In the genomic region with DNA sequence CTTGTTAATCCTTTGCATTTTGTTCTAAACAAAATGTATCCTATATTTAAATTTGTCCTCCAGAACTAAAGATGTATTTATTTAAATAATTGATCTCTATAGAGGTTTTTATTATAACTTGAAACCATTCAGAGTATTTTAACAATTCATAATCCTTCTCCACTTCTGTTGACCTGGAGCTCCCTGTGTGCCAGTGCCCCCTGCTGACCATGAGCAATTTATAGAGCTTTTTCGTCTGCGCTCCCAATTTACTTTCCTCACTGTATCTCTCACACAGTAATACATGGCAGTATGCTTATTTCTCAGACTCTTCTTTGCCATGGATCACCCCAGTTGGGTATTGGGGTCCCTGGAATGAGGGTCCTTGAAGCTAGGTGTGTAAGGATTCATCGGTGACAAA, we compare ENCODE assay signal across 28 mouse cellular contexts.
DNase-seq lines count a peak whose midpoint lies in the region; ATAC-seq and TF ChIP-seq lines count a peak whose summit lies in the region.
"Had no signal": no experiment of that assay in that cellular context is flagged by ENCODE, and none has a peak within 500 bp of the region (broad histone marks: within the 10 kb centered on the region; RNA-seq: fewer than 3 reads in every experiment).

No protein-coding gene starts in this region.

- H3K27me3 ChIP-seq in midbrain, embryonic 15.5 days (replicated peaks): no peaks in the 10 kb centered on the region
- no peaks in the 10 kb centered on the region for H3K27me3 ChIP-seq in midbrain, embryonic 10.5 days (ENCODE audit: low read depth, poor library complexity, severe bottlenecking)
- H3K27me3 ChIP-seq: embryonic facial prominence, embryonic 13.5 days; forebrain, embryonic 12.5 days; forebrain, embryonic 15.5 days; heart, embryonic 12.5 days; heart, embryonic 15.5 days; hindbrain, embryonic 13.5 days had no signal

- DNase-seq in kidney, postnatal 4 days: peak; percentile 1 to 9
- no peak for DNase-seq in kidney, postnatal 10 days
- DNase-seq in midbrain, embryonic 10.5 days (ENCODE audit: low spot score): no peak
- DNase-seq: adrenal gland, adult 8-10 months; adrenal gland, postnatal 25 days; cerebellum, adult 2 months; cerebellum, adult 9-11 months; cerebellum, postnatal 25 days; embryo, embryonic 11 days; gastrocnemius, postnatal 25 days; heart, adult 18-20 months; heart, postnatal 10 days; heart, postnatal 36 days had no signal

- no peak overlapping the region for H3K9ac ChIP-seq in midbrain, embryonic 15.5 days
- H3K9ac ChIP-seq: embryonic facial prominence, embryonic 13.5 days; forebrain, embryonic 12.5 days; forebrain, embryonic 15.5 days; heart, embryonic 12.5 days; heart, embryonic 15.5 days; hindbrain, embryonic 13.5 days had no signal

- H3K27ac ChIP-seq in bone marrow, adult 2 months (ENCODE audit: control insufficient read depth, insufficient read depth, low read depth, low read length, poor library complexity): no peak overlapping the region
- H3K27ac ChIP-seq in midbrain, embryonic 15.5 days: no peak overlapping the region
- no peak overlapping the region for H3K27ac ChIP-seq in midbrain, embryonic 10.5 days (replicated peaks)
- H3K27ac ChIP-seq: embryonic facial prominence, embryonic 10.5 days; embryonic facial prominence, embryonic 13.5 days; forebrain, embryonic 12.5 days; forebrain, embryonic 15.5 days; heart, embryonic 15.5 days; hindbrain, embryonic 10.5 days; hindbrain, embryonic 13.5 days had no signal

- H3K36me3 ChIP-seq in midbrain, embryonic 15.5 days (replicated peaks): no peaks in the 10 kb centered on the region
- no peaks in the 10 kb centered on the region for H3K36me3 ChIP-seq in midbrain, embryonic 10.5 days
- H3K36me3 ChIP-seq: embryonic facial prominence, embryonic 10.5 days; embryonic facial prominence, embryonic 13.5 days; forebrain, embryonic 12.5 days; forebrain, embryonic 15.5 days; heart, embryonic 12.5 days; heart, embryonic 15.5 days; hindbrain, embryonic 10.5 days; hindbrain, embryonic 13.5 days had no signal

- TF ChIP-seq POLR2A in bone marrow, adult 2 months (IDR thresholded peaks at IDR 0.05; ENCODE audit: borderline replicate concordance, control insufficient read depth, low read depth, low read length): no peak

- 0 out of 2 replicates have a peak, but pooled peaks have one; percentile 52 for ATAC-seq in megakaryocyte-erythroid progenitor cell, adult 5-6 weeks (replicated peaks; ENCODE audit: low FRiP score, low TSS enrichment, poor library complexity, severe bottlenecking)
- ATAC-seq in midbrain, embryonic 15.5 days (replicated peaks): no peak
- ATAC-seq: activated CD4-positive, CD25-positive, alpha-beta regulatory T cell, adult 4 months; CD4-positive, CD25-positive, alpha-beta regulatory T cell, adult 4 months; forebrain, embryonic 15.5 days; hindbrain, embryonic 16.5 days had no signal

- 0 out of 2 replicates have a peak, but pooled peaks have one; percentile 11 for TF ChIP-seq CTCF in bone marrow, adult 2 months (IDR thresholded peaks at IDR 0.05; ENCODE audit: control insufficient read depth, insufficient read depth, low read length)

- no peak overlapping the region for H3K4me2 ChIP-seq in midbrain, embryonic 15.5 days
- H3K4me2 ChIP-seq: embryonic facial prominence, embryonic 13.5 days; forebrain, embryonic 12.5 days; forebrain, embryonic 15.5 days; heart, embryonic 12.5 days; heart, embryonic 15.5 days; hindbrain, embryonic 13.5 days had no signal

- WGBS in bone marrow, adult 2 months: 78% methylated on average over 3 of the region's 3 CpGs
- WGBS in midbrain, embryonic 15.5 days: 92% methylated on average over 3 of the region's 3 CpGs
- 89% methylated on average over 3 of the region's 3 CpGs for WGBS in midbrain, embryonic 10.5 days

- peaks cover 3% of the 10 kb centered on the region; the same call in 1 of the 2 replicates for H3K9me3 ChIP-seq in midbrain, embryonic 15.5 days
- peaks cover 55% of the 10 kb centered on the region for H3K9me3 ChIP-seq in midbrain, embryonic 10.5 days (replicated peaks)

- no peak overlapping the region for H3K4me3 ChIP-seq in bone marrow, adult 2 months (replicated peaks; ENCODE audit: control insufficient read depth, low read depth, low read length)
- no peak overlapping the region for H3K4me3 ChIP-seq in midbrain, embryonic 15.5 days
- no peak overlapping the region for H3K4me3 ChIP-seq in midbrain, embryonic 10.5 days
- H3K4me3 ChIP-seq: embryonic facial prominence, embryonic 10.5 days; embryonic facial prominence, embryonic 13.5 days; erythroblast, embryonic 14.5 days; forebrain, embryonic 12.5 days; forebrain, embryonic 15.5 days; heart, embryonic 12.5 days; heart, embryonic 15.5 days; hindbrain, embryonic 10.5 days; hindbrain, embryonic 13.5 days had no signal

- no peaks in the 10 kb centered on the region for H3K4me1 ChIP-seq in bone marrow, adult 2 months (ENCODE audit: control insufficient read depth, insufficient read depth, low read length)
- H3K4me1 ChIP-seq in midbrain, embryonic 15.5 days: no peaks in the 10 kb centered on the region
- H3K4me1 ChIP-seq in midbrain, embryonic 10.5 days: no peaks in the 10 kb centered on the region
- H3K4me1 ChIP-seq: embryonic facial prominence, embryonic 10.5 days; embryonic facial prominence, embryonic 13.5 days; forebrain, embryonic 12.5 days; forebrain, embryonic 15.5 days; heart, embryonic 12.5 days; heart, embryonic 15.5 days; hindbrain, embryonic 10.5 days; hindbrain, embryonic 13.5 days had no signal

Comparison
In these comparisons a context has a peak if more than half of its experiments do, and no peak if none do; other contexts are left out.
1. DNase-seq: peak in kidney, postnatal 4 days (2 of 2); none in kidney, postnatal 10 days (single experiment) and midbrain, embryonic 10.5 days (single experiment).